Mouse (Mus musculus) bone marrow, adult 2 months (tissue): ENCODE measurements around the gene Pax2. TPM values are rescaled to one million over a fixed set of nuclear protein-coding genes. Genes with fewer than 3 reads are reported as not detected.

Experiments
- H3K27ac ChIP-seq: fragments of 200-500 bp; 2 replicates; pipeline ENCODE4 v1.5.1; 2012; ENCODE audit warnings: low read depth, mild to moderate bottlenecking, control low read depth, inconsistent platforms, low read length; ENCODE audit not compliant: control insufficient read depth, poor library complexity, insufficient read depth
- H3K4me1 ChIP-seq: fragments of 200-500 bp; 2 replicates; pipeline ENCODE4 v1.6.1; 2011; ENCODE audit warnings: low read length; ENCODE audit not compliant: control insufficient read depth, insufficient read depth
- H3K4me3 ChIP-seq: fragments of 200-500 bp; replicated peaks from 2 replicates; pipeline ENCODE3; 2011; ENCODE audit warnings: mild to moderate bottlenecking, low read depth, low read length, control low read depth; ENCODE audit not compliant: control insufficient read depth
- CTCF ChIP-seq: fragments of 200-500 bp; IDR thresholded peaks from 2 replicates; pipeline ENCODE4 v1.5.1; 2011; ENCODE audit warnings: low read length, control low read depth; ENCODE audit not compliant: control insufficient read depth, insufficient read depth
- POLR2A ChIP-seq: fragments of 200-500 bp; IDR thresholded peaks from 2 replicates; pipeline ENCODE4 v1.6.1; 2011; ENCODE audit warnings: low read depth, mild to moderate bottlenecking, control low read depth, low read length, borderline replicate concordance; ENCODE audit not compliant: control insufficient read depth
- WGBS: fragments of 180-500 bp; shearing (Covaris S2); methylation state at CpG from one replicate; pipeline ENCODE4 v1.1.7; 2018; 5-methylcytosine and 5-hydroxymethylcytosine counted together
- polyA plus RNA-seq: library from polyadenylated mRNA; stranded (reverse); fragments of >200 nt; gene quantifications from 2 replicates; pipeline ENCODE4 v1.2.4, GENCODE M21; 2011; ENCODE audit warnings: low replicate concordance; ENCODE audit not compliant: missing spikeins, insufficient read depth, insufficient read length

Gene Pax2
- polyA plus RNA-seq, 1 experiment = not detected

GRCm38 (mm10) chr19:44743021-44743415, 12.8 kb upstream of the Pax2 start:
- no peak overlapping the region for H3K27ac ChIP-seq
- whole genome bisulfite sequencing = 3% methylated on average over 2 of the region's 2 CpGs
- no peak overlapping the region for H3K4me3 ChIP-seq
- H3K4me1 ChIP-seq = no peaks in the 10 kb centered on the region
- TF ChIP-seq CTCF (no peak), POLR2A (no peak)

- WGBS = 9% methylated on average over 2 of the region's 2 CpGs
- Histone ChIP-seq H3K4me1 (no peaks in the 10 kb centered on the region), H3K27ac (no peak overlapping the region), H3K4me3 (no peak overlapping the region)
- TF ChIP-seq POLR2A (no peak), CTCF (no peak)
Measured at GRCm38 (mm10) chr19:44743961-44744520, 11.8 kb upstream of the Pax2 start.

- H3K4me1 ChIP-seq = no peaks in the 10 kb centered on the region
- no peak overlapping the region for H3K27ac ChIP-seq
- H3K4me3 ChIP-seq = no peak overlapping the region
- no peak for TF ChIP-seq CTCF
- WGBS = 8% methylated on average over 6 of the region's 6 CpGs
Measured at GRCm38 (mm10) chr19:44745741-44746140, 10.1 kb upstream of the Pax2 start.

- WGBS = 4% methylated on average over 41 of the region's 42 CpGs
- no peak for TF ChIP-seq CTCF
- no peak for TF ChIP-seq POLR2A
- Histone ChIP-seq H3K27ac (no peak overlapping the region), H3K4me3 (no peak overlapping the region), H3K4me1 (no peaks in the 10 kb centered on the region)
Measured at GRCm38 (mm10) chr19:44746541-44747024, 9.3 kb upstream of the Pax2 start.

GRCm38 (mm10) chr19:44747471-44747870, 8.4 kb upstream of the Pax2 start:
- 13% methylated on average over 4 of the region's 4 CpGs for WGBS
- no peak for TF ChIP-seq CTCF
- TF ChIP-seq POLR2A = no peak
- no peak overlapping the region for H3K4me3 ChIP-seq

GRCm38 (mm10) chr19:44748271-44748670, 7.6 kb upstream of the Pax2 start:
- 5% methylated on average over 5 of the region's 5 CpGs for WGBS
- Histone ChIP-seq H3K4me3 (no peak overlapping the region), H3K4me1 (no peaks in the 10 kb centered on the region), H3K27ac (no peak overlapping the region)
- TF ChIP-seq POLR2A (no peak), CTCF (no peak)

More at GRCm38 (mm10) chr19:44747471-44747870, 8.4 kb upstream of the Pax2 start:
- Histone ChIP-seq H3K27ac (no peak overlapping the region), H3K4me1 (no peaks in the 10 kb centered on the region)

- 5% methylated on average over 18 of the region's 18 CpGs for WGBS
- Histone ChIP-seq H3K4me1 (no peaks in the 10 kb centered on the region), H3K27ac (no peak overlapping the region), H3K4me3 (no peak overlapping the region)
- no peak for TF ChIP-seq POLR2A
- no peak for TF ChIP-seq CTCF
Measured at GRCm38 (mm10) chr19:44749061-44749990, 6.5 kb upstream of the Pax2 start.

GRCm38 (mm10) chr19:44750051-44751041, 5.5 kb upstream of the Pax2 start:
- Histone ChIP-seq H3K4me3 (no peak overlapping the region), H3K27ac (no peak overlapping the region), H3K4me1 (no peaks in the 10 kb centered on the region)
- TF ChIP-seq CTCF = no peak
- no peak for TF ChIP-seq POLR2A
- WGBS = 3% methylated on average over 42 of the region's 42 CpGs

- H3K4me1 ChIP-seq = no peaks in the 10 kb centered on the region
- H3K27ac ChIP-seq = no peak overlapping the region
- TF ChIP-seq CTCF = no peak
- no peak for TF ChIP-seq POLR2A
- 2% methylated on average over 9 of the region's 9 CpGs for WGBS
- H3K4me3 ChIP-seq = no peak overlapping the region
Measured at GRCm38 (mm10) chr19:44751042-44751441, 4.8 kb upstream of the Pax2 start.
